Mouse (Mus musculus): Measurements from ENCODE around the gene Gm8857. TPM values are rescaled to one million over a fixed set of nuclear protein-coding genes. Genes with fewer than 3 reads are reported as not detected.

The Gm8857 gene
- total RNA-seq (2023): not detected

DNA sequence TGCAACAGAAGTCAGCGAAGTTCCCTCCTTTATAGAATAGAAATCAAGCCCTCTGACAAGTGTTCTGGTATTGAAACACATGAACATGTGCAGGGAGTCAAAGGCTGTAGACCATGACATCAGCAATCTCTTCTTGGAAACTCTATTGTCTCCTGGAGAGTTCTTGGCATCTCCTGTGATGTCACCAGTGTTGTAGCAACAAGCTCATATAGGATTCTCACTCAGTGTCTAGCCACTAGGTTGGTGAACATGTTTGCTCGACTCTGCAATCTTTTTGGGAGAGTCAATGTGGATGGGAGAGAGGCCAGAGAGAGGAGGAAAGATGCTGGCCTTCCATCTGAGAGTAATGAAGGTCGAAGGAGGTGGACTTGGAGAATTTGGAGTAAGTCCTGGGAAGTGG lies at the start of gene Gm8857, which contains the start of gene Gm8871:
Gene Gm8857 (plus strand): TSS at position 303 of the 400 bp plus-strand sequence.
Gene Gm8871 (plus strand): TSS at position 301 of the 400 bp plus-strand sequence.

Other genes with a start within 250 kb of the Gm8857 start
- gene Gm8871, start within 50 bp of the Gm8857 start, total RNA-seq (2023): not detected
- not detected for gene Gm8879, start 179.8 kb downstream of the Gm8857 start, total RNA-seq (2023)
- gene Gm5861, start 235.3 kb downstream of the Gm8857 start, total RNA-seq (2023): not detected

All from CD4-positive naive resting alpha-beta T cell, adult 76 days (primary cell).